Mouse (Mus musculus) liver, postnatal 0 days (tissue): ENCODE measurements at regions not wholly inside any gene's neighbourhood (a gene's known extent, or its start where the extent isn't known, plus 50 kb on each side); places are given as distances from the start of the nearest gene placed in this dataset.

Source experiments
- ATAC-seq: fragments of 200-750 bp; cut with Nextera tagmentation; 2 replicates; pipeline ENCODE4 v1.8.0; 2017; ENCODE audit warnings: mild to moderate bottlenecking, moderate library complexity
- DNase-seq: peaks from one replicate; pipeline ENCODE4 v3.0.0-alpha.2; 2016
- H3K27ac ChIP-seq: fragments of 300-500 bp; sonication (generic); 2 replicates; pipeline ENCODE4 v1.5.1; 2014; ENCODE audit warnings: antibody characterized with exemption, moderate library complexity, mild to moderate bottlenecking, low read depth
- H3K27me3 ChIP-seq: fragments of 300-500 bp; sonication (generic); 2 replicates; pipeline ENCODE4 v1.6.1; 2014; ENCODE audit warnings: low read length, control low read depth, mixed read lengths; ENCODE audit not compliant: insufficient read depth
- H3K36me3 ChIP-seq: fragments of 300-500 bp; sonication (generic); replicated peaks from 2 replicates; pipeline ENCODE4 v1.6.1; 2014; ENCODE audit warnings: mild to moderate bottlenecking, control low read depth, low read length, moderate library complexity, mixed read lengths; ENCODE audit not compliant: insufficient read depth
- H3K4me1 ChIP-seq: fragments of 300-500 bp; sonication (generic); 2 replicates; pipeline ENCODE4 v1.6.1; 2014; ENCODE audit warnings: antibody characterized with exemption, mild to moderate bottlenecking, control low read depth; ENCODE audit not compliant: insufficient read depth
- H3K4me2 ChIP-seq: fragments of 300-500 bp; sonication (generic); 2 replicates; pipeline ENCODE4 v1.6.1; 2014; ENCODE audit warnings: low read depth, mild to moderate bottlenecking, low read length, moderate library complexity, mixed read lengths
- H3K4me3 ChIP-seq: fragments of 300-500 bp; sonication (generic); 2 replicates; pipeline ENCODE4 v1.5.1; 2014; ENCODE audit warnings: low read depth, low read length
- H3K9ac ChIP-seq: fragments of 300-500 bp; sonication (generic); replicated peaks from 2 replicates; pipeline ENCODE4 v1.6.1; 2014; ENCODE audit warnings: mild to moderate bottlenecking, moderate library complexity
- H3K9me3 ChIP-seq: fragments of 300-500 bp; sonication (generic); 2 replicates; pipeline ENCODE4 v1.6.1; 2016; ENCODE audit warnings: mild to moderate bottlenecking, control low read depth, low read length, mixed read lengths
- CTCF ChIP-seq: sonication (generic); IDR thresholded peaks from 2 replicates; pipeline ENCODE4 v1.5.1; 2016; ENCODE audit warnings: antibody characterized with exemption, low read depth
- EP300 ChIP-seq: IDR thresholded peaks from 2 replicates; pipeline ENCODE4 v1.6.1; 2016; ENCODE audit warnings: antibody characterized with exemption, low read depth, mild to moderate bottlenecking
- WGBS: fragments of 180-500 bp; shearing (Covaris S2); extraction: QIAGEN DNeasy Blood & Tissue Kit; methylation state at CpG from one replicate; pipeline ENCODE4 v1.1.7; 2014; ENCODE audit not compliant: insufficient replicate concordance; 5-methylcytosine and 5-hydroxymethylcytosine counted together

GRCm38 (mm10) chr6:51790693-51791092 lies 221.7 kb downstream of the Skap2 start:
- WGBS = 77% methylated on average over 7 of the region's 7 CpGs
- Histone ChIP-seq H3K4me3 (no peak overlapping the region), H3K4me2 (no peak overlapping the region), H3K27ac (no peak overlapping the region), H3K36me3 (no peaks in the 10 kb centered on the region), H3K4me1 (no peaks in the 10 kb centered on the region), H3K27me3 (no peaks in the 10 kb centered on the region), H3K9me3 (no peaks in the 10 kb centered on the region), H3K9ac (no peak overlapping the region)
- DNase-seq (no peak), ATAC-seq (no peak)
- no peak for TF ChIP-seq EP300
- TF ChIP-seq CTCF = no peak

- Histone ChIP-seq H3K9ac (no peak overlapping the region), H3K27me3 (no peaks in the 10 kb centered on the region), H3K36me3 (no peaks in the 10 kb centered on the region), H3K27ac (no peak overlapping the region), H3K9me3 (no peaks in the 10 kb centered on the region), H3K4me2 (no peak overlapping the region), H3K4me3 (no peak overlapping the region), H3K4me1 (no peaks in the 10 kb centered on the region)
- WGBS = 50% methylated on average over 4 of the region's 4 CpGs
- DNase-seq (peak; percentile 70), ATAC-seq (no peak)
- TF ChIP-seq CTCF (peak; percentile 84), EP300 (no peak)
These were observed 217.0 kb downstream of the Skap2 start for GRCm38 (mm10) chr6:51795300-51795699.

- ATAC-seq (no peak), DNase-seq (no peak)
- H3K27me3 ChIP-seq = no peaks in the 10 kb centered on the region
- H3K9me3 ChIP-seq = no peaks in the 10 kb centered on the region
- no peak for TF ChIP-seq EP300
- no peak for TF ChIP-seq CTCF
- H3K4me1 ChIP-seq = no peaks in the 10 kb centered on the region
- no peak overlapping the region for H3K4me3 ChIP-seq
- no peaks in the 10 kb centered on the region for H3K36me3 ChIP-seq
- no peak overlapping the region for H3K4me2 ChIP-seq
- H3K9ac ChIP-seq = no peak overlapping the region
- 80% methylated on average over 12 of the region's 12 CpGs for WGBS
- no peak overlapping the region for H3K27ac ChIP-seq
These were observed 213.6 kb downstream of the Skap2 start for GRCm38 (mm10) chr6:51798577-51799240.

- no peak for TF ChIP-seq CTCF
- no peak for TF ChIP-seq EP300
- H3K9me3 ChIP-seq = no peaks in the 10 kb centered on the region
- H3K27ac ChIP-seq = no peak overlapping the region
- WGBS = 77% methylated on average over 7 of the region's 7 CpGs
- no peaks in the 10 kb centered on the region for H3K36me3 ChIP-seq
- H3K4me2 ChIP-seq = no peak overlapping the region
- no peak overlapping the region for H3K9ac ChIP-seq
- H3K4me3 ChIP-seq = no peak overlapping the region
- no peaks in the 10 kb centered on the region for H3K27me3 ChIP-seq
- ATAC-seq (no peak), DNase-seq (no peak)
- H3K4me1 ChIP-seq = no peaks in the 10 kb centered on the region
These were observed 206.7 kb downstream of the Skap2 start for GRCm38 (mm10) chr6:51805656-51806055.
